Mouse (Mus musculus): ENCODE data around the gene Pafah1b3. TPM values are rescaled to one million over a fixed set of nuclear protein-coding genes. Genes with fewer than 3 reads are reported as not detected.
A peak's percentile ranks its signal among the peaks of the same experiment; 100 is the strongest.

Gene Pafah1b3
- polyA plus RNA-seq, 1 experiment from 2014 or later: 199 TPM

DNA sequence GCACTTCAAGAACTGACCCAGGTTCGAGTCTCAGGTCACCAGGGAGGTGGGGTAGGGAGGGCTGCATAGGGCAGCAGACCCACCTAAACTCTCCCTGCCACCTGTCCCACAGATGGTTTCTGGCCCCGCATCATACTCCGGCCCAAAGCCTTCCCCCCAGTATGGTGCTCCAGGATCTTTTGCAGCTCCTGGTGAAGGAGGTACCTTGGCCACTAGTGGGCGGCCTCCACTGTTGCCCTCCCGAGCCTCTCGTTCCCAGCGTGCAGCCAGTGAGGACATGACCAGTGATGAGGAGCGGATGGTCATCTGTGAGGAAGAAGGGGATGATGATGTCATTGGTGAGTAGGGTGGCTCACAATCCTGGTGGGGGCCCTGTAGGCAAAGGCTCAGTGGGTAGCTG is 10.8 kb downstream of the Pafah1b3 start:
- peaks cover 74% of the 10 kb centered on the region for H3K36me3 ChIP-seq (ENCODE audit: control insufficient read depth, insufficient read depth, low read length)
- H3K9ac ChIP-seq (ENCODE audit: low read depth, low read length): no peak overlapping the region
- peaks cover 14% of the 10 kb centered on the region; the same call in 1 of the 2 replicates for H3K4me1 ChIP-seq (ENCODE audit: control insufficient read depth, insufficient read depth, low read length)
- no peak overlapping the region for H3K4me3 ChIP-seq (ENCODE audit: low read length)
- no peaks in the 10 kb centered on the region for H3K9me3 ChIP-seq (ENCODE audit: control insufficient read depth, low read length)
- 91% methylated on average over 8 of the region's 8 CpGs for WGBS
- no peak for ATAC-seq (ENCODE audit: low FRiP score, low TSS enrichment)
- H3K4me2 ChIP-seq (replicated peaks; ENCODE audit: low read depth, low read length): no peak overlapping the region
- H3K27me3 ChIP-seq (ENCODE audit: control insufficient read depth, insufficient read depth, low read length): no peaks in the 10 kb centered on the region
- H3K27ac ChIP-seq (ENCODE audit: low read depth, low read length): no peak overlapping the region

- H3K9me3 ChIP-seq (ENCODE audit: control insufficient read depth, low read length): no peaks in the 10 kb centered on the region
- H3K27me3 ChIP-seq (ENCODE audit: control insufficient read depth, insufficient read depth, low read length): no peaks in the 10 kb centered on the region
- H3K36me3 ChIP-seq (ENCODE audit: control insufficient read depth, insufficient read depth, low read length): peaks cover 61% of the 10 kb centered on the region
Observed at GRCm38 (mm10) chr7:25285511-25286238, 12.1 kb downstream of the Pafah1b3 start.

GRCm38 (mm10) chr7:25284766-25285165 is 13.0 kb downstream of the Pafah1b3 start:
- H3K4me1 ChIP-seq (ENCODE audit: control insufficient read depth, insufficient read depth, low read length): peaks cover 34% of the 10 kb centered on the region
- H3K9me3 ChIP-seq (ENCODE audit: control insufficient read depth, low read length): no peaks in the 10 kb centered on the region
- WGBS: 69% methylated on average over 5 of the region's 5 CpGs
- H3K9ac ChIP-seq (ENCODE audit: low read depth, low read length): peak overlapping the region; percentile 25; the same call in 1 of the 2 replicates
- H3K36me3 ChIP-seq (ENCODE audit: control insufficient read depth, insufficient read depth, low read length): peaks cover 52% of the 10 kb centered on the region
- H3K4me3 ChIP-seq (ENCODE audit: low read length): no peak overlapping the region
- no peak overlapping the region for H3K4me2 ChIP-seq (replicated peaks; ENCODE audit: low read depth, low read length)
- H3K27ac ChIP-seq (ENCODE audit: low read depth, low read length): no peak overlapping the region
- no peaks in the 10 kb centered on the region for H3K27me3 ChIP-seq (ENCODE audit: control insufficient read depth, insufficient read depth, low read length)
- ATAC-seq (ENCODE audit: low FRiP score, low TSS enrichment): no peak

More at GRCm38 (mm10) chr7:25285511-25286238, 12.1 kb downstream of the Pafah1b3 start:
- H3K9ac ChIP-seq (ENCODE audit: low read depth, low read length): no peak overlapping the region
- no peak for ATAC-seq (ENCODE audit: low FRiP score, low TSS enrichment)
- 90% methylated on average over 20 of the region's 20 CpGs for WGBS
- H3K27ac ChIP-seq (ENCODE audit: low read depth, low read length): no peak overlapping the region
- H3K4me1 ChIP-seq (ENCODE audit: control insufficient read depth, insufficient read depth, low read length): peaks cover 24% of the 10 kb centered on the region
- H3K4me2 ChIP-seq (replicated peaks; ENCODE audit: low read depth, low read length): no peak overlapping the region
- H3K4me3 ChIP-seq (ENCODE audit: low read length): no peak overlapping the region

DNA sequence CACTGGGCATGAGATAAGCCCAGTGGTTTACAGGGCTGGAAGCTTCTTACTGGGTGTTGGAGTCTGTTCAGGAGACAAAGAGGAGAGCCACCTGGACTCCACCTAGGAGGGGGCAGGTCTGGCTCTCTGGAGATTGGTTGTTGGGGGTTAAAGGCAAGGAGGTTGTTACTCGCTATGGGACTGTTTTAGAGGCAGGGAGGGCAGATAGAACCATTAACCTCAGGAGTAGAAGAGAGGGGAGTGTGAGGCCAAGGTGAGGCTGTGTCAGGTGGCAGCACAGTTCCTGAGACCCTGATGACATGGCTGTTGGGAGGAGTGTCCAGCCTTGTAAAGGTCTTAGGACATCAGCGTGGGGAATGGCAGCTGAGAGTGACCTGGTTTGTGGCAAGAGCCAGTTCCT is 13.6 kb downstream of the Pafah1b3 start:
- Histone ChIP-seq H3K4me2 (replicated peaks; ENCODE audit: low read depth, low read length) (peak overlapping the region; percentile 87), H3K9ac (ENCODE audit: low read depth, low read length) (peak overlapping the region; percentile 81; the same call in 1 of the 2 replicates), H3K27ac (ENCODE audit: low read depth, low read length) (0 out of 2 replicates have a peak overlapping the region, but pooled peaks have one; percentile 30), H3K4me1 (ENCODE audit: control insufficient read depth, insufficient read depth, low read length) (peaks cover 39% of the 10 kb centered on the region), H3K4me3 (ENCODE audit: low read length) (peak overlapping the region; percentile 74; the same call in 1 of the 2 replicates), H3K9me3 (ENCODE audit: control insufficient read depth, low read length) (no peaks in the 10 kb centered on the region), H3K27me3 (ENCODE audit: control insufficient read depth, insufficient read depth, low read length) (no peaks in the 10 kb centered on the region), H3K36me3 (ENCODE audit: control insufficient read depth, insufficient read depth, low read length) (peaks cover 46% of the 10 kb centered on the region)
- no peak for ATAC-seq (ENCODE audit: low FRiP score, low TSS enrichment)
- WGBS: 36% methylated on average over 2 of the region's 2 CpGs

DNA sequence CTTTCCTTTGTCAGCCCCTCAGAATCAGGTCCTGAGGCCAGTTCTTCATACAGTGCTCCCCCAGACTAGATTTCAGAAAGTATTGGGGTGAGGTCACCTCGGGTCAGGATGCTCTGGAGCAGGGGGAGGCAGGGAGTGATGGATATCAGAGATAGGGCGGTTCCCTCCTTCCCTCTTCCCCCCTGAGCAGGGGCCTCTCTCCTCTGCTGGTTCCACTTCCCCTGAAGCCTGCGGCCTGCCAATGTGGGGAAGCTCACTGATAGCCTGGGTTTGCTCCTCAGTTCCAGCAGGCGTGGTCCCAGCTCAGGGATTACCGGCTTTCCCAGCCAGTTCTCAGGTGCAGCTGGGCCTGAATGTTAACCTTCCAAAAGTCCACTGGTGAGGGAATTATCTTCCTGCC is 14.1 kb downstream of the Pafah1b3 start:
- no peaks in the 10 kb centered on the region for H3K27me3 ChIP-seq (ENCODE audit: control insufficient read depth, insufficient read depth, low read length)
- H3K4me2 ChIP-seq (replicated peaks; ENCODE audit: low read depth, low read length): peak overlapping the region; percentile 87
- ATAC-seq (ENCODE audit: low FRiP score, low TSS enrichment): no peak
- 9% methylated on average over 5 of the region's 5 CpGs for WGBS
- peak overlapping the region; percentile 30; the same call in 1 of the 2 replicates for H3K27ac ChIP-seq (ENCODE audit: low read depth, low read length)
- H3K4me1 ChIP-seq (ENCODE audit: control insufficient read depth, insufficient read depth, low read length): peaks cover 39% of the 10 kb centered on the region
- H3K9me3 ChIP-seq (ENCODE audit: control insufficient read depth, low read length): no peaks in the 10 kb centered on the region
- H3K36me3 ChIP-seq (ENCODE audit: control insufficient read depth, insufficient read depth, low read length): peaks cover 40% of the 10 kb centered on the region
- H3K4me3 ChIP-seq (ENCODE audit: low read length): peak overlapping the region; percentile 74
- H3K9ac ChIP-seq (ENCODE audit: low read depth, low read length): peak overlapping the region; percentile 81; the same call in 1 of the 2 replicates

DNA sequence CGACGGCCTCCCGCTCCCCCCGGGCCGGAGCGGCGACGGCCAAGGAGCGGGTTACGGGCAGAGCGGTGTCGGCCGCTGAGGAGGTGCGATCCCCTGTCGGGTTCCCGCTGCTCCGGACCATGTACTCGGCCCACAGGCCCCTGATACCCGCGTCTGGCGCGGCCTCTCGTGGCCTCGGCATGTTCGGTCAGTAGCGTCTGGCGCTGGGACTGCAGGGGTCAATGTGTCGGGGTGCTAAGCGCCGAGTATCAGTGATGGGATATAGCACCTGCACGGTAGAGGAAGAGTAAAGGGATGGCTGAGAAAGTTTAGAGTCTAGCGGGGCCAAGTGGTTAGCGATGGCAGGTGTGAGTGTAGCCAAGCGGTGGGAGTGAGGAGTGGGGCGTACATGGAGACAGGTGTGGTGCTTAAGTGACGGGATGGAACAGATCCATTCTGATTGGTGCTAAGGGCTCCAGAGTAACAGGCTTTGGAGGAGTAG is 15.0 kb downstream of the Pafah1b3 start:
- H3K9ac ChIP-seq (ENCODE audit: low read depth, low read length): peak overlapping the region; percentile 81
- peak; percentile 13 for ATAC-seq (ENCODE audit: low FRiP score, low TSS enrichment)
- H3K4me2 ChIP-seq (replicated peaks; ENCODE audit: low read depth, low read length): peak overlapping the region; percentile 87
- no peaks in the 10 kb centered on the region for H3K27me3 ChIP-seq (ENCODE audit: control insufficient read depth, insufficient read depth, low read length)
- under 1% methylated on average over 28 of the region's 36 CpGs for WGBS
- H3K4me3 ChIP-seq (ENCODE audit: low read length): peak overlapping the region; percentile 74
- no peaks in the 10 kb centered on the region for H3K9me3 ChIP-seq (ENCODE audit: control insufficient read depth, low read length)
- H3K36me3 ChIP-seq (ENCODE audit: control insufficient read depth, insufficient read depth, low read length): peaks cover 32% of the 10 kb centered on the region
- peaks cover 42% of the 10 kb centered on the region for H3K4me1 ChIP-seq (ENCODE audit: control insufficient read depth, insufficient read depth, low read length)
- H3K27ac ChIP-seq (ENCODE audit: low read depth, low read length): peak overlapping the region; percentile 98

- H3K36me3 ChIP-seq (ENCODE audit: control insufficient read depth, insufficient read depth, low read length): peaks cover 24% of the 10 kb centered on the region
- peak overlapping the region; percentile 74 for H3K4me3 ChIP-seq (ENCODE audit: low read length)
- WGBS: 1% methylated on average over 58 of the region's 108 CpGs
- H3K9me3 ChIP-seq (ENCODE audit: control insufficient read depth, low read length): no peaks in the 10 kb centered on the region
- peak overlapping the region; percentile 87 for H3K4me2 ChIP-seq (replicated peaks; ENCODE audit: low read depth, low read length)
- ATAC-seq (ENCODE audit: low FRiP score, low TSS enrichment): peak; percentile 78
- peak overlapping the region; percentile 98 for H3K27ac ChIP-seq (ENCODE audit: low read depth, low read length)
- peak overlapping the region; percentile 81 for H3K9ac ChIP-seq (ENCODE audit: low read depth, low read length)
- no peaks in the 10 kb centered on the region for H3K27me3 ChIP-seq (ENCODE audit: control insufficient read depth, insufficient read depth, low read length)
- H3K4me1 ChIP-seq (ENCODE audit: control insufficient read depth, insufficient read depth, low read length): peaks cover 49% of the 10 kb centered on the region
Observed at GRCm38 (mm10) chr7:25281734-25282601, 15.8 kb downstream of the Pafah1b3 start.

- H3K4me1 ChIP-seq (ENCODE audit: control insufficient read depth, insufficient read depth, low read length): peaks cover 49% of the 10 kb centered on the region
- no peaks in the 10 kb centered on the region for H3K9me3 ChIP-seq (ENCODE audit: control insufficient read depth, low read length)
- ATAC-seq (ENCODE audit: low FRiP score, low TSS enrichment): 0 out of 2 replicates have a peak, but pooled peaks have one; percentile 3
- peak overlapping the region; percentile 48; the same call in 1 of the 2 replicates for H3K9ac ChIP-seq (ENCODE audit: low read depth, low read length)
- H3K27me3 ChIP-seq (ENCODE audit: control insufficient read depth, insufficient read depth, low read length): no peaks in the 10 kb centered on the region
- WGBS: 24% methylated on average over 12 of the region's 12 CpGs
- peaks cover 16% of the 10 kb centered on the region for H3K36me3 ChIP-seq (ENCODE audit: control insufficient read depth, insufficient read depth, low read length)
- H3K4me3 ChIP-seq (ENCODE audit: low read length): peak overlapping the region; percentile 74
- H3K27ac ChIP-seq (ENCODE audit: low read depth, low read length): peak overlapping the region; percentile 98
- peak overlapping the region; percentile 58 for H3K4me2 ChIP-seq (replicated peaks; ENCODE audit: low read depth, low read length)
Observed at GRCm38 (mm10) chr7:25281166-25281733, 16.5 kb downstream of the Pafah1b3 start.

Data from kidney, embryonic 14.5 days (tissue).